Mouse (Mus musculus): ENCODE measurements around the gene Sfrp4. TPM values are rescaled to one million over a fixed set of nuclear protein-coding genes. Genes with fewer than 3 reads are reported as not detected.

Sfrp4 gene
- polyA plus RNA-seq, 1 experiment from 2014 or later = 4.4 TPM

GRCm38 (mm10) chr13:19668355-19669140 lies 45.6 kb downstream of the Sfrp4 start:
- Histone ChIP-seq H3K4me3 (ENCODE audit: low read length) (no peak overlapping the region), H3K9ac (ENCODE audit: low read depth, low read length) (no peak overlapping the region), H3K27ac (ENCODE audit: low read depth, low read length) (no peak overlapping the region), H3K9me3 (ENCODE audit: control insufficient read depth, low read length) (no peaks in the 10 kb centered on the region), H3K27me3 (replicated peaks; ENCODE audit: control insufficient read depth, insufficient read depth, low read length) (no peaks in the 10 kb centered on the region), H3K4me2 (ENCODE audit: low read length) (no peak overlapping the region), H3K36me3 (ENCODE audit: control insufficient read depth, insufficient read depth, low read length) (no peaks in the 10 kb centered on the region), H3K4me1 (ENCODE audit: control insufficient read depth, insufficient read depth, low read depth, low read length) (no peaks in the 10 kb centered on the region)
- no peak for ATAC-seq
- WGBS = 67% methylated on average over 4 of the region's 4 CpGs

GRCm38 (mm10) chr13:19674025-19674424 lies 51.1 kb downstream of the Sfrp4 start:
- WGBS = 77% methylated on average over 3 of the region's 3 CpGs
- no peaks in the 10 kb centered on the region for H3K36me3 ChIP-seq (ENCODE audit: control insufficient read depth, insufficient read depth, low read length)
- no peak overlapping the region for H3K9ac ChIP-seq (ENCODE audit: low read depth, low read length)
- no peak for ATAC-seq
- no peaks in the 10 kb centered on the region for H3K4me1 ChIP-seq (ENCODE audit: control insufficient read depth, insufficient read depth, low read depth, low read length)
- H3K4me3 ChIP-seq (ENCODE audit: low read length) = no peak overlapping the region
- no peaks in the 10 kb centered on the region for H3K27me3 ChIP-seq (replicated peaks; ENCODE audit: control insufficient read depth, insufficient read depth, low read length)
- no peaks in the 10 kb centered on the region for H3K9me3 ChIP-seq (ENCODE audit: control insufficient read depth, low read length)
- no peak overlapping the region for H3K4me2 ChIP-seq (ENCODE audit: low read length)
- no peak overlapping the region for H3K27ac ChIP-seq (ENCODE audit: low read depth, low read length)

- Histone ChIP-seq H3K9ac (ENCODE audit: low read depth, low read length) (no peak overlapping the region), H3K9me3 (ENCODE audit: control insufficient read depth, low read length) (no peaks in the 10 kb centered on the region), H3K4me1 (ENCODE audit: control insufficient read depth, insufficient read depth, low read depth, low read length) (no peaks in the 10 kb centered on the region), H3K4me3 (ENCODE audit: low read length) (no peak overlapping the region), H3K27ac (ENCODE audit: low read depth, low read length) (no peak overlapping the region), H3K4me2 (ENCODE audit: low read length) (no peak overlapping the region), H3K27me3 (replicated peaks; ENCODE audit: control insufficient read depth, insufficient read depth, low read length) (no peaks in the 10 kb centered on the region), H3K36me3 (ENCODE audit: control insufficient read depth, insufficient read depth, low read length) (no peaks in the 10 kb centered on the region)
- ATAC-seq = no peak
Observed at GRCm38 (mm10) chr13:19674601-19675000, 51.7 kb downstream of the Sfrp4 start.

Other genes starting within 250 kb of the Sfrp4 start
- 211 and 218 TPM in 2 replicates for gene Stard3nl, start 227.3 kb upstream of the Sfrp4 start, polyA plus RNA-seq (2015; fragmentation: Nextera tagmentation; extraction: Ambion mirVana)
- 26.7 and 33.4 TPM in 2 replicates for gene Epdr1, start 3.2 kb upstream of the Sfrp4 start, polyA plus RNA-seq (2015; fragmentation: Nextera tagmentation; extraction: Ambion mirVana)
- gene Nme8, start 74.7 kb downstream of the Sfrp4 start, polyA plus RNA-seq (2015; fragmentation: Nextera tagmentation; extraction: Ambion mirVana) = 0.17 and 0.18 TPM in 2 replicates
- gene Gpr141, start 201.2 kb downstream of the Sfrp4 start, polyA plus RNA-seq (2015; fragmentation: Nextera tagmentation; extraction: Ambion mirVana) = 0.09 TPM in 1 of 2 replicates, not detected in the other